In genomic region chr4:123465799-123466198, GRCm38 (mm10) we compare ENCODE assay signal across 28 mouse cellular contexts.
DNase-seq lines count a peak whose midpoint lies in the region; ATAC-seq and TF ChIP-seq lines count a peak whose summit lies in the region.
"Had no signal": no experiment of that assay in that cellular context is flagged by ENCODE, and none has a peak within 500 bp of the region (broad histone marks: within the 10 kb centered on the region; RNA-seq: fewer than 3 reads in every experiment).

No protein-coding gene starts in this region.

- H3K27me3 ChIP-seq in heart, embryonic 11.5 days (ENCODE audit: control insufficient read depth, insufficient read depth, low read length): no peaks in the 10 kb centered on the region
- H3K27me3 ChIP-seq in myocyte (ENCODE audit: control insufficient read depth, insufficient read depth, insufficient read length): no peaks in the 10 kb centered on the region
- H3K27me3 ChIP-seq: embryonic facial prominence, embryonic 13.5 days; forebrain, embryonic 12.5 days; forebrain, embryonic 15.5 days; heart, embryonic 13.5 days; hindbrain, embryonic 12.5 days; hindbrain, embryonic 15.5 days had no signal

- H3K9ac ChIP-seq in heart, embryonic 11.5 days (ENCODE audit: low read depth, low read length): no peak overlapping the region
- H3K9ac ChIP-seq: embryonic facial prominence, embryonic 13.5 days; forebrain, embryonic 12.5 days; forebrain, embryonic 15.5 days; heart, embryonic 13.5 days; hindbrain, embryonic 12.5 days; hindbrain, embryonic 15.5 days had no signal

- H3ac ChIP-seq in myocyte (ENCODE audit: control insufficient read depth, insufficient read length): no peak overlapping the region

- no peak for ATAC-seq in heart, embryonic 11.5 days (replicated peaks; ENCODE audit: insufficient number of reproducible peaks, low FRiP score, low TSS enrichment)
- ATAC-seq: activated CD4-positive, CD25-positive, alpha-beta regulatory T cell, adult 4 months; CD4-positive, CD25-positive, alpha-beta regulatory T cell, adult 4 months; forebrain, embryonic 15.5 days; intestine, postnatal 0 days had no signal

- no peaks in the 10 kb centered on the region for H3K9me3 ChIP-seq in heart, embryonic 11.5 days (replicated peaks; ENCODE audit: control insufficient read depth, low read length)
- H3K9me3 ChIP-seq: embryonic facial prominence, embryonic 10.5 days; embryonic facial prominence, embryonic 13.5 days; forebrain, embryonic 12.5 days; forebrain, embryonic 15.5 days; heart, embryonic 13.5 days; hindbrain, embryonic 12.5 days; hindbrain, embryonic 15.5 days had no signal

- peak; percentile 94 for DNase-seq in heart, adult 11 months
- DNase-seq in heart, adult 8-10 months (ENCODE audit: low spot score): peak; percentile 72
- DNase-seq in heart, postnatal 36 days: no peak
- DNase-seq in 416B (ENCODE audit: low read depth): peak; percentile 52
- DNase-seq in left cerebral cortex, adult 18-20 months (ENCODE audit: low spot score in 2 of 2): no peak
- DNase-seq: adrenal gland, adult 8-10 months; adrenal gland, postnatal 25 days; cerebellum, adult 11-12 months; cerebellum, adult 8-10 months; cerebellum, postnatal 10 days; cerebellum, postnatal 36 days; embryo, embryonic 11 days; gastrocnemius, postnatal 10 days; gastrocnemius, postnatal 36 days; kidney, adult 2 months had no signal

- intact Hi-C loops in heart, postnatal 36 days (cut with DNase I): loop anchor here (2.0 to 5.0 kb wide), 4 partner anchors 25 to 53 kb away; no protein-coding TSS in a partner anchor

- WGBS in heart, embryonic 11.5 days (ENCODE audit: insufficient replicate concordance): 47% methylated on average over 1 of the region's 1 CpGs

- H3K36me3 ChIP-seq in heart, embryonic 11.5 days (ENCODE audit: control insufficient read depth, insufficient read depth, low read length): peaks cover 13% of the 10 kb centered on the region
- H3K36me3 ChIP-seq in myocyte (ENCODE audit: control insufficient read depth, insufficient read depth): peaks cover 53% of the 10 kb centered on the region

- H3K27ac ChIP-seq in heart, embryonic 11.5 days (ENCODE audit: low read depth, low read length): no peak overlapping the region
- H3K27ac ChIP-seq: embryonic facial prominence, embryonic 10.5 days; embryonic facial prominence, embryonic 13.5 days; forebrain, embryonic 12.5 days; forebrain, embryonic 15.5 days; heart, embryonic 13.5 days; hindbrain, embryonic 12.5 days; hindbrain, embryonic 15.5 days had no signal

- no peak overlapping the region for H3K4me3 ChIP-seq in heart, embryonic 11.5 days (ENCODE audit: low read depth, low read length)
- H3K4me3 ChIP-seq in myocyte: no peak overlapping the region
- H3K4me3 ChIP-seq: embryonic facial prominence, embryonic 10.5 days; embryonic facial prominence, embryonic 13.5 days; erythroblast, embryonic 14.5 days; forebrain, embryonic 12.5 days; forebrain, embryonic 15.5 days; heart, embryonic 13.5 days; hindbrain, embryonic 12.5 days; hindbrain, embryonic 15.5 days had no signal

- no peak overlapping the region for H3K4me2 ChIP-seq in heart, embryonic 11.5 days
- no peak overlapping the region for H3K4me2 ChIP-seq in myocyte (ENCODE audit: low read depth)
- H3K4me2 ChIP-seq: embryonic facial prominence, embryonic 13.5 days; forebrain, embryonic 12.5 days; forebrain, embryonic 15.5 days; heart, embryonic 13.5 days; hindbrain, embryonic 12.5 days; hindbrain, embryonic 15.5 days had no signal

- no peaks in the 10 kb centered on the region for H3K79me2 ChIP-seq in myocyte (ENCODE audit: control insufficient read depth, insufficient read depth)

- peaks cover 4% of the 10 kb centered on the region; the same call in 1 of the 2 replicates for H3K4me1 ChIP-seq in heart, embryonic 11.5 days (ENCODE audit: control insufficient read depth, insufficient read depth, low read length)
- H3K4me1 ChIP-seq: embryonic facial prominence, embryonic 10.5 days; embryonic facial prominence, embryonic 13.5 days; forebrain, embryonic 12.5 days; forebrain, embryonic 15.5 days; hindbrain, embryonic 12.5 days; hindbrain, embryonic 15.5 days had no signal

- TF ChIP-seq POLR2A in myocyte (IDR thresholded peaks at IDR 0.05; ENCODE audit: insufficient read length, low read depth): no peak

TF ChIP-seq in myocyte, 11 proteins besides CTCF, POLR2A, EP300 and RAD21:
- TF ChIP-seq E2F4 (IDR thresholded peaks at IDR 0.05; ENCODE audit: insufficient read depth): no peak
- peak in 2 of 3 experiments; percentile 18 to 21 for TF ChIP-seq MYOD1 (IDR thresholded peaks at IDR 0.05; ENCODE audit: control insufficient read depth in 1 of 3, insufficient read length in 2 of 3, low read depth in 2 of 3)
- peak in 1 of 3 experiments; percentile 62 for TF ChIP-seq MYOG (IDR thresholded peaks at IDR 0.05; ENCODE audit: control insufficient read depth in 1 of 3, insufficient read depth in 1 of 3, insufficient read length in 2 of 3, low read depth in 2 of 3)
- TF ChIP-seq USF1 (IDR thresholded peaks at IDR 0.05; ENCODE audit: low read depth): no peak
- no peak for TF ChIP-seq POLR2AphosphoS2 (IDR thresholded peaks at IDR 0.05; ENCODE audit: insufficient read length, low read depth)

Comparison
In these comparisons a context has a peak if more than half of its experiments do, and no peak if none do; other contexts are left out.
1. DNase-seq: peak in heart, adult 11 months (single experiment), heart, adult 8-10 months (single experiment) and 416B (single experiment); none in heart, postnatal 36 days (0 of 2) and left cerebral cortex, adult 18-20 months (0 of 2).